8 mouse cellular contexts compared by ENCODE assay signal in genomic region chr1:182124506-182124905, GRCm38 (mm10). TPM values are rescaled to one million over a fixed set of nuclear protein-coding genes. Genes with fewer than 3 reads are reported as not detected.
DNase-seq lines count a peak whose midpoint lies in the region; ATAC-seq and TF ChIP-seq lines count a peak whose summit lies in the region.

Gene Srp9 (plus strand): TSS chr1:182124737.

- TF ChIP-seq EP300 in liver, embryonic 14.5 days (IDR thresholded peaks at IDR 0.05; ENCODE audit: low read depth) = no peak
- no peak for TF ChIP-seq EP300 in stomach, postnatal 0 days (optimal IDR thresholded peaks at IDR 0.05)

- peak within 1 kb of the TSS; percentile 88 for H3K27ac ChIP-seq in forebrain, embryonic 10.5 days
- H3K27ac ChIP-seq in heart, embryonic 15.5 days = peak within 1 kb of the TSS; percentile 90
- H3K27ac ChIP-seq in liver, embryonic 14.5 days = peak within 1 kb of the TSS; percentile 32
- H3K27ac ChIP-seq in neural tube, embryonic 11.5 days (ENCODE audit: low read depth, low read length) = peak within 1 kb of the TSS; percentile 69
- H3K27ac ChIP-seq in stomach, postnatal 0 days (replicated peaks) = peak within 1 kb of the TSS; percentile 94

- peak within 1 kb of the TSS; percentile 79 for H3K4me3 ChIP-seq in forebrain, embryonic 10.5 days
- peak within 1 kb of the TSS; percentile 92 for H3K4me3 ChIP-seq in heart, embryonic 15.5 days
- H3K4me3 ChIP-seq in liver, embryonic 14.5 days (ENCODE audit: insufficient read depth in 1 of 2, low read depth in 2 of 2, low read length in 2 of 2) = peak within 1 kb of the TSS; percentile 86 to 93
- H3K4me3 ChIP-seq in neural tube, embryonic 11.5 days (ENCODE audit: low read depth, low read length) = peak within 1 kb of the TSS; percentile 85
- peak within 1 kb of the TSS; percentile 86 for H3K4me3 ChIP-seq in stomach, postnatal 0 days (ENCODE audit: low read depth, low read length)

- no peaks in the 10 kb centered on the region for H3K27me3 ChIP-seq in forebrain, embryonic 10.5 days (ENCODE audit: poor library complexity, severe bottlenecking)
- H3K27me3 ChIP-seq in heart, embryonic 15.5 days = 0 out of 2 replicates have a peak, but pooled peaks cover 2% of the 10 kb centered on the region
- H3K27me3 ChIP-seq in liver, embryonic 14.5 days (ENCODE audit: control insufficient read depth, insufficient read depth, low read length) = no peaks in the 10 kb centered on the region
- H3K27me3 ChIP-seq in neural tube, embryonic 11.5 days (ENCODE audit: control insufficient read depth, insufficient read depth, low read length) = no peaks in the 10 kb centered on the region
- no peaks in the 10 kb centered on the region for H3K27me3 ChIP-seq in stomach, postnatal 0 days (ENCODE audit: control insufficient read depth, insufficient read depth, low read length)

- peak; percentile 93 for ATAC-seq in CD4-positive, CD25-positive, alpha-beta regulatory T cell, adult 4 months
- ATAC-seq in heart, embryonic 15.5 days (replicated peaks; ENCODE audit: insufficient number of reproducible peaks, insufficient read depth, low FRiP score, low read depth) = peak; percentile 98
- ATAC-seq in liver, embryonic 14.5 days (ENCODE audit: insufficient read depth) = peak; percentile 98
- ATAC-seq in neural tube, embryonic 11.5 days (ENCODE audit: insufficient read depth, low FRiP score, low TSS enrichment) = peak; percentile 97
- peak; percentile 99 for ATAC-seq in stomach, postnatal 0 days (ENCODE audit: low FRiP score, low TSS enrichment)

- H3K4me2 ChIP-seq in heart, embryonic 15.5 days = peak within 1 kb of the TSS; percentile 70
- peak within 1 kb of the TSS; percentile 75 for H3K4me2 ChIP-seq in liver, embryonic 14.5 days (ENCODE audit: low read depth)
- H3K4me2 ChIP-seq in neural tube, embryonic 11.5 days (ENCODE audit: low read depth) = peak within 1 kb of the TSS; percentile 64
- H3K4me2 ChIP-seq in stomach, postnatal 0 days (replicated peaks; ENCODE audit: low read depth) = peak within 1 kb of the TSS; percentile 63

- H3K4me1 ChIP-seq in forebrain, embryonic 10.5 days = peaks cover 17% of the 10 kb centered on the region
- H3K4me1 ChIP-seq in heart, embryonic 15.5 days (replicated peaks) = peaks cover 18% of the 10 kb centered on the region
- H3K4me1 ChIP-seq in liver, embryonic 14.5 days (replicated peaks; ENCODE audit: control insufficient read depth in 2 of 2, insufficient read depth in 2 of 2, low read length in 1 of 2) = peaks cover 6 to 11% of the 10 kb centered on the region in 2 experiments; a peak in 3 of 4 replicates
- peaks cover 6% of the 10 kb centered on the region for H3K4me1 ChIP-seq in neural tube, embryonic 11.5 days (ENCODE audit: control insufficient read depth, insufficient read depth, low read length)
- 0 out of 2 replicates have a peak, but pooled peaks cover 3% of the 10 kb centered on the region for H3K4me1 ChIP-seq in stomach, postnatal 0 days (replicated peaks; ENCODE audit: control insufficient read depth, insufficient read depth)

- H3K9ac ChIP-seq in heart, embryonic 15.5 days = peak within 1 kb of the TSS; percentile 81
- peak within 1 kb of the TSS; percentile 89 for H3K9ac ChIP-seq in liver, embryonic 14.5 days (replicated peaks)
- peak within 1 kb of the TSS; percentile 80 for H3K9ac ChIP-seq in neural tube, embryonic 11.5 days (ENCODE audit: low read length)
- H3K9ac ChIP-seq in stomach, postnatal 0 days (ENCODE audit: low read length) = peak within 1 kb of the TSS; percentile 90

- peak; percentile 98 for TF ChIP-seq CTCF in liver, embryonic 14.5 days (IDR thresholded peaks at IDR 0.05; ENCODE audit: low read depth)
- peak; percentile 99 for TF ChIP-seq CTCF in stomach, postnatal 0 days (IDR thresholded peaks at IDR 0.05; ENCODE audit: low read depth)

- H3K9me3 ChIP-seq in forebrain, embryonic 10.5 days = no peaks in the 10 kb centered on the region
- H3K9me3 ChIP-seq in heart, embryonic 15.5 days (replicated peaks) = no peaks in the 10 kb centered on the region
- no peaks in the 10 kb centered on the region for H3K9me3 ChIP-seq in liver, embryonic 14.5 days (ENCODE audit: control insufficient read depth, low read length)
- no peaks in the 10 kb centered on the region for H3K9me3 ChIP-seq in neural tube, embryonic 11.5 days (ENCODE audit: control insufficient read depth, low read length)
- H3K9me3 ChIP-seq in stomach, postnatal 0 days (ENCODE audit: control insufficient read depth, low read length) = no peaks in the 10 kb centered on the region

- H3K36me3 ChIP-seq in forebrain, embryonic 10.5 days (replicated peaks) = peaks cover 20% of the 10 kb centered on the region
- peaks cover 9% of the 10 kb centered on the region; the same call in 1 of the 2 replicates for H3K36me3 ChIP-seq in heart, embryonic 15.5 days
- peaks cover 5% of the 10 kb centered on the region for H3K36me3 ChIP-seq in liver, embryonic 14.5 days (replicated peaks; ENCODE audit: control insufficient read depth, insufficient read depth, low read depth)
- no peaks in the 10 kb centered on the region; the same call in 1 of the 2 replicates for H3K36me3 ChIP-seq in neural tube, embryonic 11.5 days (ENCODE audit: control insufficient read depth, insufficient read depth, low read length)
- H3K36me3 ChIP-seq in stomach, postnatal 0 days (ENCODE audit: control insufficient read depth, insufficient read depth, low read length) = no peaks in the 10 kb centered on the region

- under 1% methylated on average over 37 of the region's 37 CpGs for WGBS in forebrain, embryonic 10.5 days
- whole genome bisulfite sequencing in heart, embryonic 15.5 days = under 1% methylated on average over 37 of the region's 37 CpGs
- 1% methylated on average over 37 of the region's 37 CpGs for WGBS in liver, embryonic 14.5 days (ENCODE audit: insufficient replicate concordance)
- WGBS in neural tube, embryonic 11.5 days = 1% methylated on average over 34 of the region's 37 CpGs
- WGBS in stomach, postnatal 0 days = under 1% methylated on average over 29 of the region's 37 CpGs

- peak; percentile 96 for DNase-seq in c-Kit-negative CD71-positive TER-119-positive erythroid progenitor cells, embryonic 14.5 days (ENCODE audit: low read depth, low spot score)
- DNase-seq in forebrain, embryonic 10.5 days (ENCODE audit: extremely low spot score, low spot score) = peak; percentile 94
- DNase-seq in kidney, postnatal 25 days = peak; percentile 98 to 99
- DNase-seq in liver, embryonic 14.5 days (ENCODE audit: low read depth in 3 of 3, low spot score in 3 of 3) = peak; percentile 94 to 95 (median 95)
- peak; percentile 99 for DNase-seq in neural tube, embryonic 11.5 days (ENCODE audit: low spot score)
- peak; percentile 98 for DNase-seq in stomach, postnatal 0 days (ENCODE audit: low spot score)

RNA-seq across cellular contexts. Expression of gene Srp9, which starts in this region (rescaled TPM):
- polyA plus RNA-seq in CD4-positive, CD25-positive, alpha-beta regulatory T cell, adult 4 months (2017; shearing (Covaris generic)) = 100 to 1,000 TPM; 114 to 148 TPM
- polyA plus RNA-seq in forebrain, embryonic 10.5 days (2016; fragmentation: Nextera tagmentation; extraction: Ambion mirVana) = 157 and 159 TPM in 2 replicates
- 88.4 and 109 TPM in 2 replicates for polyA plus RNA-seq in heart, embryonic 15.5 days (2015; fragmentation: Nextera tagmentation; extraction: Ambion mirVana)
- 28.9 and 43.5 TPM in 2 replicates for polyA plus RNA-seq in liver, embryonic 14.5 days (2012; rRNA removed)
- polyA plus RNA-seq in liver, embryonic 14.5 days (2014; fragmentation: Nextera tagmentation; extraction: Ambion mirVana) = 88.9 and 89.9 TPM in 2 replicates
- 151 and 157 TPM in 2 replicates for polyA plus RNA-seq in neural tube, embryonic 11.5 days (2014; fragmentation: Nextera tagmentation; extraction: Ambion mirVana)
- 206 and 215 TPM in 2 replicates for polyA plus RNA-seq in stomach, postnatal 0 days (2015; fragmentation: Nextera tagmentation; extraction: Ambion mirVana)

Comparison
In these comparisons a context has a peak if more than half of its experiments do, and no peak if none do; other contexts are left out.
1. Peak in every context shown above with its lines: DNase-seq, ATAC-seq, H3K4me3 ChIP-seq and H3K27ac ChIP-seq.
2. H3K27ac ChIP-seq: peak in every context shown above with its lines; median percentile 94 in stomach, postnatal 0 days; 90 in heart, embryonic 15.5 days; 88 in forebrain, embryonic 10.5 days; 69 in neural tube, embryonic 11.5 days; 32 in liver, embryonic 14.5 days.